Mouse (Mus musculus): ENCODE results near the gene Olfr1162. TPM values are rescaled to one million over a fixed set of nuclear protein-coding genes. Genes with fewer than 3 reads are reported as not detected.
"Not testable (repeated sequence)": the region's sequence is repeated elsewhere in the genome, so short reads cannot be mapped to it uniquely, and the experiment has no call there.

Olfr1162 gene
- not detected in 2 replicates for polyA plus RNA-seq (2012; rRNA removed)

DNA sequence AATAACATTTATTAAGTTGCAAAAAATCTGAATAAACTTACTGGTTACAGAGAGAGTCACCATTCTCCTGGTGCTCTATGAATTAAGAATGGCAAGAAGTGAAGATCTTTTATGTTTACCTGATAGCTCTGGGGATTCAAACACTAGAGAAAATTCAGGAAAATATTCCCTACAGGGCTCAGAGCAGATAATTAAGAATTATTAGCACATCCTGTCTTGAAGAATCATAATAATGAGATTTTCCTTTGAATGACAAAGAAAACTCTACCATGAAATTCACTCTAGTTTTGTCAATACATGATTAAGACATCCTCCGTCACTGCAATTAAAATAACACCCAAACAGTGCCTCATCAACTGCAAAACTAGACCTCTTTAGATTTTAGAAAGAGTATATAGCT, at the start of gene Olfr1162:
Gene Olfr1162 (minus strand): TSS at position 101 of the 400 bp plus-strand sequence.
- WGBS: 94% methylated on average over 1 of the region's 1 CpGs
- Histone ChIP-seq H3K4me1 (ENCODE audit: control insufficient read depth, insufficient read depth, insufficient read length, low read length) (no peaks in the 10 kb centered on the region), H3K27me3 (ENCODE audit: control insufficient read depth, insufficient read depth, low read length) (no peaks in the 10 kb centered on the region), H3K4me3 (ENCODE audit: low read depth, low read length) (no peak within 1 kb of the TSS), H3K27ac (ENCODE audit: insufficient read depth, low read depth, low read length) (no peak within 1 kb of the TSS), H3K36me3 (ENCODE audit: control insufficient read depth, insufficient read depth, low read length) (no peaks in the 10 kb centered on the region)
- TF ChIP-seq POLR2A (IDR thresholded peaks at IDR 0.05; ENCODE audit: low read depth, low read length) (no peak), CTCF (IDR thresholded peaks at IDR 0.05; ENCODE audit: extremely low read depth, insufficient read length, insufficient replicate concordance, low read depth, low read length) (no peak)

- no peaks in the 10 kb centered on the region for H3K36me3 ChIP-seq (ENCODE audit: control insufficient read depth, insufficient read depth, low read length)
- H3K27ac ChIP-seq (ENCODE audit: insufficient read depth, low read depth, low read length): no peak within 1 kb of the TSS
- H3K4me1 ChIP-seq (ENCODE audit: control insufficient read depth, insufficient read depth, insufficient read length, low read length): no peaks in the 10 kb centered on the region
- H3K27me3 ChIP-seq (ENCODE audit: control insufficient read depth, insufficient read depth, low read length): no peaks in the 10 kb centered on the region
- no peak within 1 kb of the TSS for H3K4me3 ChIP-seq (ENCODE audit: low read depth, low read length)
- 57% methylated on average over 4 of the region's 4 CpGs for WGBS
- TF ChIP-seq CTCF (IDR thresholded peaks at IDR 0.05; ENCODE audit: extremely low read depth, insufficient read length, insufficient replicate concordance, low read depth, low read length): no peak
- TF ChIP-seq POLR2A (IDR thresholded peaks at IDR 0.05; ENCODE audit: low read depth, low read length): no peak
Measured at GRCm38 (mm10) chr2:88093866-88094265, 42.9 kb upstream of the Olfr1162 start, which contains the start of gene Olfr1164. Olfr1164 (minus strand) TSS chr2:88093966.

- TF ChIP-seq CTCF (IDR thresholded peaks at IDR 0.05; ENCODE audit: extremely low read depth, insufficient read length, insufficient replicate concordance, low read depth, low read length): no peak
- no peak for TF ChIP-seq POLR2A (IDR thresholded peaks at IDR 0.05; ENCODE audit: low read depth, low read length)
- Histone ChIP-seq H3K27ac (ENCODE audit: insufficient read depth, low read depth, low read length) (no peak within 1 kb of the TSS), H3K36me3 (ENCODE audit: control insufficient read depth, insufficient read depth, low read length) (no peaks in the 10 kb centered on the region), H3K27me3 (ENCODE audit: control insufficient read depth, insufficient read depth, low read length) (no peaks in the 10 kb centered on the region), H3K4me1 (ENCODE audit: control insufficient read depth, insufficient read depth, insufficient read length, low read length) (no peaks in the 10 kb centered on the region), H3K4me3 (ENCODE audit: low read depth, low read length) (no peak within 1 kb of the TSS)
Measured at GRCm38 (mm10) chr2:88071730-88072129, 20.8 kb upstream of the Olfr1162 start, which contains the start of gene Olfr1163. Olfr1163 (minus strand) TSS chr2:88071830.

- H3K27ac ChIP-seq (ENCODE audit: insufficient read depth, low read depth, low read length): no peak overlapping the region
- no peaks in the 10 kb centered on the region for H3K27me3 ChIP-seq (ENCODE audit: control insufficient read depth, insufficient read depth, low read length)
- no peaks in the 10 kb centered on the region for H3K36me3 ChIP-seq (ENCODE audit: control insufficient read depth, insufficient read depth, low read length)
- no peaks in the 10 kb centered on the region for H3K4me1 ChIP-seq (ENCODE audit: control insufficient read depth, insufficient read depth, insufficient read length, low read length)
- TF ChIP-seq CTCF (IDR thresholded peaks at IDR 0.05; ENCODE audit: extremely low read depth, insufficient read length, insufficient replicate concordance, low read depth, low read length): no peak
- TF ChIP-seq POLR2A (IDR thresholded peaks at IDR 0.05; ENCODE audit: low read depth, low read length): no peak
- no peak overlapping the region for H3K4me3 ChIP-seq (ENCODE audit: low read depth, low read length)
- WGBS: 82% methylated on average over 2 of the region's 2 CpGs
Measured at GRCm38 (mm10) chr2:88063587-88063986, 12.7 kb upstream of the Olfr1162 start.

DNA sequence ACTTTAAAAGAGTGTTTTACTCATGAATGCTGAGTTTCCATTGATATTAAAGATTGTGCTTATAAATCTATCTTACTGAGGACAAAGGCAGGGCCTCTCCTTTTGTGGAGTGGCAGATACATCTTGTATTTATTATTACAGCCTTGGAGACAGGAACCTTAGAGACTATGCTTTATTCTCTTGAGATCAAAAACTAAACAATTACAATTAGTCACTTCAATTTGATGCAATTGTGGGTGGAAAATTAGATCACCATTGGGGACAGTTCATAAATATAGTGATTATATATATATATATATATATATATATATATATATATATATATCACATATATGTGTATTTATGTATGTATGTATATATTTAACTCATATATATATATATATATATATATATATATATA, 13.3 kb downstream of the Olfr1162 start, which contains the start of gene Olfr73:
Gene Olfr73 (minus strand): TSS at position 101 of the 400 bp plus-strand sequence.
- H3K27ac ChIP-seq (ENCODE audit: insufficient read depth, low read depth, low read length): no peak within 1 kb of the TSS
- no peaks in the 10 kb centered on the region for H3K27me3 ChIP-seq (ENCODE audit: control insufficient read depth, insufficient read depth, low read length)
- TF ChIP-seq CTCF (IDR thresholded peaks at IDR 0.05; ENCODE audit: extremely low read depth, insufficient read length, insufficient replicate concordance, low read depth, low read length) (no peak), POLR2A (IDR thresholded peaks at IDR 0.05; ENCODE audit: low read depth, low read length) (no peak)
- H3K4me3 ChIP-seq (ENCODE audit: low read depth, low read length): no peak within 1 kb of the TSS
- no peaks in the 10 kb centered on the region for H3K36me3 ChIP-seq (ENCODE audit: control insufficient read depth, insufficient read depth, low read length)
- H3K4me1 ChIP-seq (ENCODE audit: control insufficient read depth, insufficient read depth, insufficient read length, low read length): no peaks in the 10 kb centered on the region

GRCm38 (mm10) chr2:88022474-88022873, 28.5 kb downstream of the Olfr1162 start, which contains the start of gene Olfr1161:
Olfr1161 (plus strand) TSS chr2:88022774.
- not testable (repeated sequence) for H3K27me3 ChIP-seq (ENCODE audit: control insufficient read depth, insufficient read depth, low read length); H3K4me1 ChIP-seq (ENCODE audit: control insufficient read depth, insufficient read depth, insufficient read length, low read length); H3K36me3 ChIP-seq (ENCODE audit: control insufficient read depth, insufficient read depth, low read length); H3K27ac ChIP-seq (ENCODE audit: insufficient read depth, low read depth, low read length); H3K4me3 ChIP-seq (ENCODE audit: low read depth, low read length)
- 70% methylated on average over 1 of the region's 1 CpGs for WGBS

GRCm38 (mm10) chr2:88007515-88008318, 43.2 kb downstream of the Olfr1162 start, which contains the start of gene Olfr1160:
Olfr1160 (minus strand) TSS chr2:88008268.
- no peak for TF ChIP-seq POLR2A (IDR thresholded peaks at IDR 0.05; ENCODE audit: low read depth, low read length)
- no peak for TF ChIP-seq CTCF (IDR thresholded peaks at IDR 0.05; ENCODE audit: extremely low read depth, insufficient read length, insufficient replicate concordance, low read depth, low read length)
- Histone ChIP-seq H3K4me1 (ENCODE audit: control insufficient read depth, insufficient read depth, insufficient read length, low read length) (no peaks in the 10 kb centered on the region), H3K36me3 (ENCODE audit: control insufficient read depth, insufficient read depth, low read length) (no peaks in the 10 kb centered on the region), H3K27ac (ENCODE audit: insufficient read depth, low read depth, low read length) (no peak within 1 kb of the TSS), H3K4me3 (ENCODE audit: low read depth, low read length) (no peak within 1 kb of the TSS), H3K27me3 (ENCODE audit: control insufficient read depth, insufficient read depth, low read length) (no peaks in the 10 kb centered on the region)

Other genes starting within 250 kb of the Olfr1162 start
- gene Olfr1145, start 241.3 kb downstream of the Olfr1162 start, polyA plus RNA-seq (2012; rRNA removed): not detected in 2 replicates
- gene Olfr1148, start 220.6 kb downstream of the Olfr1162 start, polyA plus RNA-seq (2012; rRNA removed): not detected in 2 replicates
- not detected in 2 replicates for gene Olfr1150-ps1, start 207.1 kb downstream of the Olfr1162 start, polyA plus RNA-seq (2012; rRNA removed)
- gene Olfr1151, start 195.3 kb downstream of the Olfr1162 start, polyA plus RNA-seq (2012; rRNA removed): not detected in 2 replicates
- not detected in 2 replicates for gene Olfr1152, start 184.6 kb downstream of the Olfr1162 start, polyA plus RNA-seq (2012; rRNA removed)
- not detected in 2 replicates for gene Olfr1153, start 156.2 kb downstream of the Olfr1162 start, polyA plus RNA-seq (2012; rRNA removed)
- gene Olfr1154, start 146.0 kb downstream of the Olfr1162 start, polyA plus RNA-seq (2012; rRNA removed): not detected in 2 replicates
- gene Olfr1155, start 106.0 kb downstream of the Olfr1162 start, polyA plus RNA-seq (2012; rRNA removed): not detected in 2 replicates
- gene Olfr1156, start 98.0 kb downstream of the Olfr1162 start, polyA plus RNA-seq (2012; rRNA removed): not detected in 2 replicates
- gene Olfr1157, start 82.8 kb downstream of the Olfr1162 start, polyA plus RNA-seq (2012; rRNA removed): not detected in 2 replicates
- not detected in 2 replicates for gene Olfr74, start 76.5 kb downstream of the Olfr1162 start, polyA plus RNA-seq (2012; rRNA removed)
- gene Olfr1158, start 61.0 kb downstream of the Olfr1162 start, polyA plus RNA-seq (2012; rRNA removed): not detected in 2 replicates
- not detected in 2 replicates for gene Olfr1160, start 42.9 kb downstream of the Olfr1162 start, polyA plus RNA-seq (2012; rRNA removed)
- not detected in 2 replicates for gene Olfr1161, start 28.4 kb downstream of the Olfr1162 start, polyA plus RNA-seq (2012; rRNA removed)
- not detected in 2 replicates for gene Olfr73, start 13.4 kb downstream of the Olfr1162 start, polyA plus RNA-seq (2012; rRNA removed)
- not detected in 2 replicates for gene Olfr1163, start 20.7 kb upstream of the Olfr1162 start, polyA plus RNA-seq (2012; rRNA removed)
- gene Olfr1164, start 42.8 kb upstream of the Olfr1162 start, polyA plus RNA-seq (2012; rRNA removed): not detected in 2 replicates
- gene Olfr1166, start 77.1 kb upstream of the Olfr1162 start, polyA plus RNA-seq (2012; rRNA removed): not detected in 2 replicates
- not detected in 2 replicates for gene Olfr1167, start 104.1 kb upstream of the Olfr1162 start, polyA plus RNA-seq (2012; rRNA removed)
- not detected in 2 replicates for gene Olfr1168, start 130.8 kb upstream of the Olfr1162 start, polyA plus RNA-seq (2012; rRNA removed)
- not detected in 2 replicates for gene Olfr1170, start 177.2 kb upstream of the Olfr1162 start, polyA plus RNA-seq (2012; rRNA removed)
- not detected in 2 replicates for gene Olfr1173, start 228.7 kb upstream of the Olfr1162 start, polyA plus RNA-seq (2012; rRNA removed)

Measured in small intestine, adult 2 months (tissue).